Comparison of ENCODE assay signal across 8 mouse cellular contexts in the genomic region with DNA sequence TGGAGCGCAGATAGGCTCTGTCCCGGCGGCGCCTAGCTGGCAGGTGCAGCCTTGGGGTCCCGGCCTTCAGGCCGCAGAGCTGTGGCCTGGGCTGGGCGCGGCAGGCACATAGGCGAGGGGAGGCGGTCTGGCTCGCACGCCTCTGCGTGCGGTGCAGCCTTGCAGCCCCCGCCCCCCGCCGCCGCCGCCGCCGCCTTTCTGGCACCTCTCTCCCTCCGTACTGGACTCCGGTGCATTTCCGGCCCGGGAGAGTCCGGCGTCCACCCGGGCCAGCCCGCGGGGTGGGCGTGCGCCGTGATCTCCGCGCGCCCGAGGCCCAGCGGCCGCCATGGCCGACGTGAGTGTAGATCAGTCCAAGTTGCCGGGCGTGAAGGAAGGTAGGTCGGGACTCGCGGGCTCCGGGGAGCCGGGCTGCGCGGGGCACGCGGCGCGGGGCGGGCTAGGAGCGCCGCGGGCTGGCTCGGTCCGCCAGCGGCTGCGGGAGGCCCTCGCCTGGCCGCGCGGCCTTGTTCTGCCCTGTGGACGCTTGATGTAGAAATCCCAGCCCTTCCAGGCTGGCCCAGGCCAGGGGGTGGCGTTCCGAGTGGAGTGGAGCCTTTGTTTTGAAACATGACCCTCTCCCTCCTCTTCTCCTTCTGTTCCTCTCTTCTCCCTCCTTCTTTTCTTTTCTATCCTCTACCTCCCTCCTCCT. TPM values are rescaled to one million over a fixed set of nuclear protein-coding genes. Genes with fewer than 3 reads are reported as not detected.
A peak's percentile ranks its signal among the peaks of the same experiment; 100 is the strongest.
DNase-seq lines count a peak whose midpoint lies in the region; ATAC-seq and TF ChIP-seq lines count a peak whose summit lies in the region.

A gene (plus strand): TSS at position 109 of the 691 bp plus-strand sequence.

- peak within 1 kb of the TSS; percentile 82 for H3K4me2 ChIP-seq in heart, embryonic 11.5 days
- H3K4me2 ChIP-seq in kidney, embryonic 15.5 days, result peak within 1 kb of the TSS; percentile 66
- peak within 1 kb of the TSS; percentile 79 for H3K4me2 ChIP-seq in liver, embryonic 12.5 days
- peak within 1 kb of the TSS; percentile 68 for H3K4me2 ChIP-seq in stomach, embryonic 14.5 days (replicated peaks; ENCODE audit: low read depth, low read length)

- WGBS in heart, embryonic 11.5 days (ENCODE audit: insufficient replicate concordance), result under 1% methylated on average over 66 of the region's 69 CpGs
- under 1% methylated on average over 64 of the region's 69 CpGs for WGBS in kidney, embryonic 15.5 days
- WGBS in liver, embryonic 12.5 days (ENCODE audit: insufficient replicate concordance), result under 1% methylated on average over 53 of the region's 69 CpGs
- WGBS in stomach, embryonic 14.5 days, result under 1% methylated on average over 51 of the region's 69 CpGs

- H3K9me3 ChIP-seq in heart, embryonic 11.5 days (replicated peaks; ENCODE audit: control insufficient read depth, low read length), result no peaks in the 10 kb centered on the region
- no peaks in the 10 kb centered on the region for H3K9me3 ChIP-seq in kidney, embryonic 15.5 days (replicated peaks)
- no peaks in the 10 kb centered on the region for H3K9me3 ChIP-seq in liver, embryonic 12.5 days (replicated peaks)
- H3K9me3 ChIP-seq in stomach, embryonic 14.5 days (ENCODE audit: control insufficient read depth, low read depth, low read length), result no peaks in the 10 kb centered on the region

- no peak for TF ChIP-seq CTCF in bone marrow macrophage, adult 2 months (IDR thresholded peaks at IDR 0.05; ENCODE audit: low read depth, low read length)

- peak; percentile 69 to 75 for DNase-seq in B cell, adult 2 months
- peak; percentile 60 to 63 for DNase-seq in natural killer cell, adult 2 months (ENCODE audit: low spot score in 2 of 2)

- no peak for ATAC-seq in erythroblast, adult 5-6 weeks (replicated peaks; ENCODE audit: low FRiP score, poor library complexity, severe bottlenecking)
- ATAC-seq in heart, embryonic 11.5 days (replicated peaks; ENCODE audit: insufficient number of reproducible peaks, low FRiP score, low TSS enrichment), result peak; percentile 94
- peak; percentile 98 for ATAC-seq in kidney, embryonic 15.5 days (replicated peaks; ENCODE audit: low FRiP score)
- peak; percentile 89 for ATAC-seq in liver, embryonic 12.5 days
- peak; percentile 96 for ATAC-seq in stomach, embryonic 14.5 days (ENCODE audit: insufficient number of reproducible peaks, insufficient read depth, low FRiP score, low read depth)

- H3K27me3 ChIP-seq in heart, embryonic 11.5 days (ENCODE audit: control insufficient read depth, insufficient read depth, low read length), result no peaks in the 10 kb centered on the region
- no peaks in the 10 kb centered on the region for H3K27me3 ChIP-seq in kidney, embryonic 15.5 days
- H3K27me3 ChIP-seq in liver, embryonic 12.5 days (replicated peaks), result no peaks in the 10 kb centered on the region
- H3K27me3 ChIP-seq in stomach, embryonic 14.5 days (ENCODE audit: control insufficient read depth, insufficient read depth, low read length), result no peaks in the 10 kb centered on the region

- peak within 1 kb of the TSS; percentile 97 for H3K9ac ChIP-seq in heart, embryonic 11.5 days (ENCODE audit: low read depth, low read length)
- peak within 1 kb of the TSS; percentile 90 for H3K9ac ChIP-seq in kidney, embryonic 15.5 days
- H3K9ac ChIP-seq in liver, embryonic 12.5 days, result peak within 1 kb of the TSS; percentile 89
- peak within 1 kb of the TSS; percentile 83 for H3K9ac ChIP-seq in stomach, embryonic 14.5 days (replicated peaks; ENCODE audit: low read depth, low read length)

- peak within 1 kb of the TSS; percentile 99 for H3K4me3 ChIP-seq in bone marrow macrophage, adult 2 months (ENCODE audit: insufficient read depth, low read length)
- H3K4me3 ChIP-seq in heart, embryonic 11.5 days (ENCODE audit: low read depth, low read length), result peak within 1 kb of the TSS; percentile 85
- peak within 1 kb of the TSS; percentile 82 for H3K4me3 ChIP-seq in kidney, embryonic 15.5 days (replicated peaks)
- H3K4me3 ChIP-seq in liver, embryonic 12.5 days, result peak within 1 kb of the TSS; percentile 84
- H3K4me3 ChIP-seq in stomach, embryonic 14.5 days (ENCODE audit: low read depth, low read length), result peak within 1 kb of the TSS; percentile 69

- H3K4me1 ChIP-seq in bone marrow macrophage, adult 2 months (ENCODE audit: control insufficient read depth, insufficient read depth, low read length), result peaks cover 40% of the 10 kb centered on the region
- H3K4me1 ChIP-seq in heart, embryonic 11.5 days (ENCODE audit: control insufficient read depth, insufficient read depth, low read length), result peaks cover 18% of the 10 kb centered on the region
- H3K4me1 ChIP-seq in kidney, embryonic 15.5 days, result peaks cover 15% of the 10 kb centered on the region
- H3K4me1 ChIP-seq in liver, embryonic 12.5 days, result peaks cover 37% of the 10 kb centered on the region
- H3K4me1 ChIP-seq in stomach, embryonic 14.5 days (ENCODE audit: control insufficient read depth, insufficient read depth, low read length), result peaks cover 15% of the 10 kb centered on the region; the same call in 1 of the 2 replicates

- H3K36me3 ChIP-seq in heart, embryonic 11.5 days (ENCODE audit: control insufficient read depth, insufficient read depth, low read length), result no peaks in the 10 kb centered on the region
- no peaks in the 10 kb centered on the region for H3K36me3 ChIP-seq in kidney, embryonic 15.5 days
- H3K36me3 ChIP-seq in liver, embryonic 12.5 days, result no peaks in the 10 kb centered on the region
- H3K36me3 ChIP-seq in stomach, embryonic 14.5 days (ENCODE audit: control insufficient read depth, insufficient read depth, low read length), result no peaks in the 10 kb centered on the region

- peak within 1 kb of the TSS; percentile 80 for H3K27ac ChIP-seq in bone marrow macrophage, adult 2 months (ENCODE audit: insufficient read depth, low read depth, low read length)
- H3K27ac ChIP-seq in heart, embryonic 11.5 days (ENCODE audit: low read depth, low read length), result peak within 1 kb of the TSS; percentile 91
- peak within 1 kb of the TSS; percentile 98 for H3K27ac ChIP-seq in kidney, embryonic 15.5 days
- peak within 1 kb of the TSS; percentile 86 for H3K27ac ChIP-seq in liver, embryonic 12.5 days
- H3K27ac ChIP-seq in stomach, embryonic 14.5 days (ENCODE audit: low read length), result peak within 1 kb of the TSS; percentile 96

- TF ChIP-seq POLR2A in bone marrow macrophage, adult 2 months (IDR thresholded peaks at IDR 0.05; ENCODE audit: borderline replicate concordance, low read depth, low read length), result no peak

RNA-seq across cellular contexts. Expression of the gene that starts here (rescaled TPM):
- polyA plus RNA-seq in bone marrow macrophage, adult 2 months (2012; ENCODE audit: insufficient read depth, insufficient read length, missing spikeins), result 113 and 126 TPM in 2 replicates
- total RNA-seq in erythroblast, adult 5-6 weeks (2015; ENCODE audit: low replicate concordance), result 27.5 and 42.6 TPM in 2 replicates
- 15.9 and 37.7 TPM in 2 replicates for total RNA-seq in erythroblast, adult 5-6 weeks (2017; ENCODE audit: low replicate concordance)
- polyA plus RNA-seq in heart, embryonic 11.5 days (2014; fragmentation: Nextera tagmentation; extraction: Ambion mirVana), result 47.5 and 51.0 TPM in 2 replicates
- polyA plus RNA-seq in kidney, embryonic 15.5 days (2015; fragmentation: Nextera tagmentation; extraction: Ambion mirVana), result 47.4 and 51.0 TPM in 2 replicates
- 21.6 and 22.1 TPM in 2 replicates for polyA plus RNA-seq in liver, embryonic 12.5 days (2016; fragmentation: Nextera tagmentation; extraction: Ambion mirVana)
- polyA plus RNA-seq in stomach, embryonic 14.5 days (2014; fragmentation: Nextera tagmentation; extraction: Ambion mirVana), result 74.2 and 86.0 TPM in 2 replicates
